Mouse (Mus musculus) limb, embryonic 12.5 days (tissue): ENCODE data around the gene Bach1. TPM values are rescaled to one million over a fixed set of nuclear protein-coding genes. Genes with fewer than 3 reads are reported as not detected.

Experiments used
- ATAC-seq: fragments of 200-750 bp; cut with Nextera tagmentation; 2 replicates; pipeline ENCODE4 v1.8.0; 2017; ENCODE audit warnings: low read depth, moderate TSS enrichment; ENCODE audit not compliant: insufficient number of reproducible peaks, insufficient read depth, low FRiP score, low TSS enrichment
- H3K27ac ChIP-seq: fragments of 300-500 bp; sonication (generic); 2 replicates; pipeline ENCODE4 v1.5.1; 2016; ENCODE audit warnings: mild to moderate bottlenecking, moderate library complexity
- H3K27me3 ChIP-seq: fragments of 300-500 bp; sonication (generic); 2 replicates; pipeline ENCODE4 v1.6.1; 2016; ENCODE audit warnings: mild to moderate bottlenecking, moderate library complexity
- H3K36me3 ChIP-seq: fragments of 300-500 bp; sonication (generic); 2 replicates; pipeline ENCODE4 v1.6.1; 2016; ENCODE audit warnings: mild to moderate bottlenecking, moderate library complexity
- H3K4me1 ChIP-seq: fragments of 300-500 bp; sonication (generic); replicated peaks from 2 replicates; pipeline ENCODE4 v1.6.1; 2016
- H3K4me2 ChIP-seq: fragments of 300-500 bp; sonication (generic); 2 replicates; pipeline ENCODE4 v1.6.1; 2016; ENCODE audit warnings: mild to moderate bottlenecking, moderate library complexity
- H3K4me3 ChIP-seq: fragments of 300-500 bp; sonication (generic); replicated peaks from 2 replicates; pipeline ENCODE4 v1.5.1; 2016; ENCODE audit warnings: mild to moderate bottlenecking
- H3K9ac ChIP-seq: fragments of 300-500 bp; sonication (generic); replicated peaks from 2 replicates; pipeline ENCODE4 v1.6.1; 2016; ENCODE audit warnings: mild to moderate bottlenecking, moderate library complexity
- H3K9me3 ChIP-seq: fragments of 300-500 bp; sonication (generic); 2 replicates; pipeline ENCODE4 v1.6.1; 2016; ENCODE audit warnings: mild to moderate bottlenecking, moderate library complexity
- WGBS: fragments of 180-500 bp; shearing (Covaris S2); methylation state at CpG from one replicate; pipeline ENCODE4 v1.1.7; 2016; 5-methylcytosine and 5-hydroxymethylcytosine counted together
- polyA plus RNA-seq: library from polyadenylated mRNA; unstranded; fragments of >200 nt; fragmentation: Nextera tagmentation; extraction: Ambion mirVana; gene quantifications from 2 replicates; pipeline ENCODE4 v1.2.1, GENCODE M21; 2016

Bach1 gene
- polyA plus RNA-seq, 1 experiment from 2014 or later: 19.4 TPM

- no peaks in the 10 kb centered on the region for H3K27me3 ChIP-seq
- H3K4me3 ChIP-seq: no peak overlapping the region
- no peak for ATAC-seq
- H3K9ac ChIP-seq: no peak overlapping the region
- no peak overlapping the region for H3K27ac ChIP-seq
- no peak overlapping the region for H3K4me2 ChIP-seq
- H3K36me3 ChIP-seq: no peaks in the 10 kb centered on the region
- no peaks in the 10 kb centered on the region for H3K9me3 ChIP-seq
- WGBS: 82% methylated on average over 9 of the region's 9 CpGs
- H3K4me1 ChIP-seq: no peaks in the 10 kb centered on the region
These were observed 33.5 kb upstream of the Bach1 start for GRCm38 (mm10) chr16:87665246-87665645.

GRCm38 (mm10) chr16:87665752-87666619 is 32.8 kb upstream of the Bach1 start:
- WGBS: 84% methylated on average over 19 of the region's 19 CpGs
- no peak overlapping the region for H3K4me3 ChIP-seq
- ATAC-seq: no peak

GRCm38 (mm10) chr16:87666620-87667004 is 32.1 kb upstream of the Bach1 start:
- Histone ChIP-seq H3K9ac (no peak overlapping the region), H3K4me1 (no peaks in the 10 kb centered on the region), H3K4me3 (no peak overlapping the region), H3K36me3 (no peaks in the 10 kb centered on the region), H3K9me3 (no peaks in the 10 kb centered on the region), H3K27ac (no peak overlapping the region), H3K4me2 (no peak overlapping the region), H3K27me3 (no peaks in the 10 kb centered on the region)
- 87% methylated on average over 4 of the region's 4 CpGs for WGBS
- ATAC-seq: no peak

More at GRCm38 (mm10) chr16:87665752-87666619, 32.8 kb upstream of the Bach1 start:
- no peak overlapping the region for H3K27ac ChIP-seq
- H3K4me2 ChIP-seq: no peak overlapping the region
- H3K9ac ChIP-seq: no peak overlapping the region
- H3K9me3 ChIP-seq: no peaks in the 10 kb centered on the region
- no peaks in the 10 kb centered on the region for H3K36me3 ChIP-seq
- no peaks in the 10 kb centered on the region for H3K4me1 ChIP-seq
- H3K27me3 ChIP-seq: no peaks in the 10 kb centered on the region

- H3K9ac ChIP-seq: no peak overlapping the region
- ATAC-seq: no peak
- WGBS: 90% methylated on average over 6 of the region's 6 CpGs
- no peak overlapping the region for H3K4me2 ChIP-seq
- H3K27ac ChIP-seq: no peak overlapping the region
- no peak overlapping the region for H3K4me3 ChIP-seq
- no peaks in the 10 kb centered on the region for H3K27me3 ChIP-seq
- no peaks in the 10 kb centered on the region for H3K9me3 ChIP-seq
- H3K4me1 ChIP-seq: no peaks in the 10 kb centered on the region
- H3K36me3 ChIP-seq: no peaks in the 10 kb centered on the region
These were observed 30.7 kb upstream of the Bach1 start for GRCm38 (mm10) chr16:87668002-87668401.

GRCm38 (mm10) chr16:87670091-87670820 is 28.5 kb upstream of the Bach1 start:
- no peaks in the 10 kb centered on the region for H3K9me3 ChIP-seq
- H3K9ac ChIP-seq: no peak overlapping the region
- no peak overlapping the region for H3K4me3 ChIP-seq
- no peaks in the 10 kb centered on the region for H3K27me3 ChIP-seq
- H3K27ac ChIP-seq: no peak overlapping the region
- H3K4me1 ChIP-seq: no peaks in the 10 kb centered on the region
- H3K4me2 ChIP-seq: no peak overlapping the region
- no peak for ATAC-seq
- H3K36me3 ChIP-seq: no peaks in the 10 kb centered on the region
- 85% methylated on average over 8 of the region's 8 CpGs for WGBS

GRCm38 (mm10) chr16:87670821-87671165 is 28.0 kb upstream of the Bach1 start:
- 89% methylated on average over 9 of the region's 9 CpGs for WGBS
- ATAC-seq: no peak
- Histone ChIP-seq H3K4me3 (no peak overlapping the region), H3K27ac (no peak overlapping the region), H3K36me3 (no peaks in the 10 kb centered on the region), H3K4me1 (no peaks in the 10 kb centered on the region), H3K9me3 (no peaks in the 10 kb centered on the region), H3K27me3 (no peaks in the 10 kb centered on the region), H3K4me2 (no peak overlapping the region), H3K9ac (no peak overlapping the region)

GRCm38 (mm10) chr16:87671336-87671735 is 27.4 kb upstream of the Bach1 start:
- Histone ChIP-seq H3K27ac (no peak overlapping the region), H3K4me1 (no peaks in the 10 kb centered on the region), H3K4me3 (no peak overlapping the region), H3K9ac (no peak overlapping the region), H3K27me3 (no peaks in the 10 kb centered on the region), H3K4me2 (no peak overlapping the region), H3K9me3 (no peaks in the 10 kb centered on the region), H3K36me3 (no peaks in the 10 kb centered on the region)
- no peak for ATAC-seq
- WGBS: 87% methylated on average over 12 of the region's 12 CpGs

GRCm38 (mm10) chr16:87673155-87673554 is 25.6 kb upstream of the Bach1 start:
- H3K4me3 ChIP-seq: no peak overlapping the region
- no peak overlapping the region for H3K4me2 ChIP-seq
- no peak overlapping the region for H3K9ac ChIP-seq
- no peaks in the 10 kb centered on the region for H3K27me3 ChIP-seq
- no peaks in the 10 kb centered on the region for H3K9me3 ChIP-seq
- ATAC-seq: no peak
- H3K27ac ChIP-seq: no peak overlapping the region
- whole genome bisulfite sequencing: 76% methylated on average over 7 of the region's 7 CpGs
- H3K4me1 ChIP-seq: no peaks in the 10 kb centered on the region
- no peaks in the 10 kb centered on the region for H3K36me3 ChIP-seq

- no peak overlapping the region for H3K4me2 ChIP-seq
- H3K4me3 ChIP-seq: no peak overlapping the region
- H3K9ac ChIP-seq: no peak overlapping the region
- H3K27ac ChIP-seq: no peak overlapping the region
- H3K36me3 ChIP-seq: no peaks in the 10 kb centered on the region
- no peaks in the 10 kb centered on the region for H3K9me3 ChIP-seq
- no peaks in the 10 kb centered on the region for H3K27me3 ChIP-seq
- WGBS: 81% methylated on average over 10 of the region's 10 CpGs
- no peaks in the 10 kb centered on the region for H3K4me1 ChIP-seq
- no peak for ATAC-seq
These were observed 22.6 kb upstream of the Bach1 start for GRCm38 (mm10) chr16:87676182-87676581.

- H3K36me3 ChIP-seq: no peaks in the 10 kb centered on the region
- 65% methylated on average over 11 of the region's 11 CpGs for WGBS
These were observed 20.1 kb upstream of the Bach1 start for GRCm38 (mm10) chr16:87678667-87679066.

GRCm38 (mm10) chr16:87680912-87681634 is 17.7 kb upstream of the Bach1 start:
- Histone ChIP-seq H3K27me3 (no peaks in the 10 kb centered on the region), H3K4me3 (no peak overlapping the region), H3K4me1 (no peaks in the 10 kb centered on the region), H3K4me2 (no peak overlapping the region), H3K36me3 (no peaks in the 10 kb centered on the region), H3K9ac (no peak overlapping the region), H3K9me3 (no peaks in the 10 kb centered on the region), H3K27ac (no peak overlapping the region)
- WGBS: 80% methylated on average over 9 of the region's 9 CpGs
- no peak for ATAC-seq

More at GRCm38 (mm10) chr16:87678667-87679066, 20.1 kb upstream of the Bach1 start:
- no peaks in the 10 kb centered on the region for H3K4me1 ChIP-seq
- no peak overlapping the region for H3K4me3 ChIP-seq
- H3K9me3 ChIP-seq: no peaks in the 10 kb centered on the region
- no peaks in the 10 kb centered on the region for H3K27me3 ChIP-seq
- H3K9ac ChIP-seq: no peak overlapping the region
- no peak for ATAC-seq
- no peak overlapping the region for H3K4me2 ChIP-seq
- no peak overlapping the region for H3K27ac ChIP-seq
